Mouse (Mus musculus) heart, adult 2 months (tissue): ENCODE measurements at regions not wholly inside any gene's neighbourhood (a gene's known extent, or its start where the extent isn't known, plus 50 kb on each side); places are given as distances from the start of the nearest gene placed in this dataset.

Experiments
- DNase-seq, 2 experiments: peaks; one replicate each; pipeline ENCODE4 v3.0.0; 2021
- H3K27ac ChIP-seq: fragments of 200-600 bp; 2 replicates; pipeline ENCODE4 v1.8.1; 2022
- H3K27me3 ChIP-seq: fragments of 200-500 bp; 2 replicates; pipeline ENCODE4 v1.6.1; 2012; ENCODE audit warnings: mild to moderate bottlenecking, low read length, inconsistent platforms, mixed read lengths; ENCODE audit not compliant: control insufficient read depth, insufficient read depth
- H3K36me3 ChIP-seq: fragments of 200-500 bp; 2 replicates; pipeline ENCODE4 v1.6.1; 2012; ENCODE audit warnings: low read length, inconsistent platforms; ENCODE audit not compliant: control insufficient read depth, insufficient read depth
- H3K4me1 ChIP-seq: fragments of 200-500 bp; 2 replicates; pipeline ENCODE4 v1.6.1; 2011; ENCODE audit warnings: low read length; ENCODE audit not compliant: control insufficient read depth, insufficient read depth
- H3K4me3 ChIP-seq: fragments of 200-600 bp; 2 replicates; pipeline ENCODE4 v1.8.1; 2022
- H3K79me2 ChIP-seq: fragments of 200-500 bp; replicated peaks from 2 replicates; pipeline ENCODE4 v1.6.1; 2012; ENCODE audit warnings: mild to moderate bottlenecking, inconsistent platforms, low read length, moderate library complexity, mixed read lengths; ENCODE audit not compliant: control insufficient read depth, insufficient read depth
- H3K9ac ChIP-seq: fragments of 200-500 bp; 2 replicates; pipeline ENCODE4 v1.6.1; 2012; ENCODE audit warnings: low read depth, mild to moderate bottlenecking, control low read depth, inconsistent platforms, low read length, mixed read lengths
- CTCF ChIP-seq: fragments of 200-600 bp; IDR thresholded peaks from 2 replicates; pipeline ENCODE4 v1.8.1; 2022; ENCODE audit warnings: antibody characterized with exemption, mild to moderate bottlenecking, moderate library complexity
- EP300 ChIP-seq: fragments of 200-500 bp; IDR thresholded peaks from 2 replicates; pipeline ENCODE4 v1.6.1; 2011; ENCODE audit warnings: low read depth, low read length, control low read depth; ENCODE audit not compliant: insufficient read depth
- POLR2A ChIP-seq: fragments of 200-500 bp; IDR thresholded peaks from 2 replicates; pipeline ENCODE4 v1.6.1; 2011; ENCODE audit warnings: mild to moderate bottlenecking, low read depth, low read length, control low read depth; ENCODE audit not compliant: insufficient read depth
- WGBS: fragments of 180-500 bp; shearing (Covaris S2); methylation state at CpG from one replicate; pipeline ENCODE4 v1.1.7; 2018; 5-methylcytosine and 5-hydroxymethylcytosine counted together
- intact Hi-C: fragments of 180-260 bp; cut with DNase I; formaldehyde crosslinking; loops from one replicate; pipeline ENCODE4 v1.15.1; 2025

DNA sequence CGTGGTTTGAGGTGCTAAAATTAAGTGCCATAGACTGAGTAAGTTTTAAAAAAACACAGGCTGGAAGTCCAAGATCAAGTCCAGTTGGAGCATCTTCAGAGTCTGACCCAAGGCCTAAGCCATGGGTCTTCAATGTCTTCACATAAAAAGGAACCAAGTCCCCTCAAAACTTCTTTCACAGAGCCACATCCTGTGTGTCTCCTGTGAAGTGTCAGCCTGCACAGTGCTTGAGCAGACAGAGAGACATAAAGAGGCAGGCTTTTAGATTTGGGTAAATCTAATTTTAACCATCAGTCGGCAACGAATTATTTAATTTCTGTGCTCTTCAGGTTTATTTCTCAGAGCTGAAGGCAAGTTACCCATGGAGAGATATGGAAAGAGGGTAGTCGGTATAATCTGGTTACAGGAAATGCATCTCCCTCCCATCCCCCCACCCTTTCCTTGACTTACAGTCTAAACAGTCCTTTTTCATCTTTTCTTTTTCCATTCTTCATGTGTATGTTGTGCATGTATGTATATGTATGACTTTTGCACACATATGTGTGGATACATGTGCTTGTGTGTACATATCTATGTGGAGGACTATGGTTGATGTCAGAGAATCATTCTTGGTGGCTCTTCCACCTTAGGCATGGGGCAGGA lies 75.1 kb upstream of the Cxcr4 start:
- Histone ChIP-seq H3K4me3 (no peak overlapping the region), H3K79me2 (no peaks in the 10 kb centered on the region), H3K27me3 (no peaks in the 10 kb centered on the region), H3K36me3 (no peaks in the 10 kb centered on the region), H3K9ac (no peak overlapping the region), H3K27ac (no peak overlapping the region), H3K4me1 (no peaks in the 10 kb centered on the region)
- no peak for TF ChIP-seq POLR2A
- TF ChIP-seq EP300: no peak
- no peak for TF ChIP-seq CTCF
- intact Hi-C loops: no loop called here
- 73% methylated on average over 4 of the region's 4 CpGs for WGBS
- no peak for DNase-seq

DNA sequence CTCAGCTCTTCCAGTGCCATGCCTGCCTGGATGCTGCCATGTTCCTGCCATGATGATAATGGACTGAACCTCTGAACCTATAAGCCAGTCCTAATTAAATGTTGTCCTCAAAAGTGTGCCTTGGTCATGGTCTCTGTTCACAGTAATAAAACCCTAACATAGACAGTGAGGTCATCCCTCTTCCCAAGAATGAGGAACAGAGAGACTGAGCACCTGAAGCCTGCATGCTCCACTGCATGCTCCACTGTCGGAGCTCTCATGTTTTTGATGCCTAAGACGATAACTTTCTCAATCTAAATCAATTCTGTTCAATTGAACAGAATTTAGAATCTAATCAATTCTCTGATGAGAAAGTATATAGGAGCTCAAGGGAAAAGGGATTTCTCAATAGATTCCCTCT lies 71.1 kb upstream of the Cxcr4 start:
- Histone ChIP-seq H3K4me3 (no peak overlapping the region), H3K9ac (no peak overlapping the region), H3K4me1 (no peaks in the 10 kb centered on the region), H3K79me2 (no peaks in the 10 kb centered on the region), H3K27ac (no peak overlapping the region), H3K27me3 (no peaks in the 10 kb centered on the region), H3K36me3 (no peaks in the 10 kb centered on the region)
- no peak for DNase-seq
- WGBS: 90% methylated on average over 2 of the region's 2 CpGs
- intact Hi-C loops: no loop called here
- TF ChIP-seq EP300: no peak
- no peak for TF ChIP-seq CTCF
- no peak for TF ChIP-seq POLR2A

DNA sequence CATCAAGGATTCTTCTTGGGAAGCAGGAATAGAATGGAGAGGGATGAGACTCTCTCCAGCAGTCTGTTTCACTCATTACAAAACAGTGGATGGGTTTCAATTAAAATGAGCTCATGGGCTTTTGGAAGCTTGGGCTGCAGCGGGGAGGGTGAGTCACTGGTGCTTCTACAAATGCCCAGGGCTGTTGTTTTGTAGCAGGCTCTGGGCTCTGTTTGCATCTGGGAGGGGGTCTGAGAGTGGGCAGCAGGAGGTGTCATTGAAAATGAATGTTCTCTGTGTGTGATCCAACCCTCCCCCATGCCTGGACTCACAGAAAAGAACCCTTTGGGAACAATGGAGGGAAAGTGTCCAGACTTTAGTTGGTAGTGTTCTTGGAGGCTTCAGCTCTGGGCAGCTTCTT lies 67.8 kb upstream of the Cxcr4 start:
- no peak for TF ChIP-seq CTCF
- no peak for DNase-seq
- no peak overlapping the region for H3K9ac ChIP-seq
- 79% methylated on average over 1 of the region's 1 CpGs for WGBS
- intact Hi-C loops: no loop called here
- H3K79me2 ChIP-seq: no peaks in the 10 kb centered on the region
- no peak overlapping the region for H3K27ac ChIP-seq
- no peaks in the 10 kb centered on the region for H3K36me3 ChIP-seq
- H3K4me1 ChIP-seq: no peaks in the 10 kb centered on the region
- H3K27me3 ChIP-seq: no peaks in the 10 kb centered on the region
- no peak overlapping the region for H3K4me3 ChIP-seq

DNA sequence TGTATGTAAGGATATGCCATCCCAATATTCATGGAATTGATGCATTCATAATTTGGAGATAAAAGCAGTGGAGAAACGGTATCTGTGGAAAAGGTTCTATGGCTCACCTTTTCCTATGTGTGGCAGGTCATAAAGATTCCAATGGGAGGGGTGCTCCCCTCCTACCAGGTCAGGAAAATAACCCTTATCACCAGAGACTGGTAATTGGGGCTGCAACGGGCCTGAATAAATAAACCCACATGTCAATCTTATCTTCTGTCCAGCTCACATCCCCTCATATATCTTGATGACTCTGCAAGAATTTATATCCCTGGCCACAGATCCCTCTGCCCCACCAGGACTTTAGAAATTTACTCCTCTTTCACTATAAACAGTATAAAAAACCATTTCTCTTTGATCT lies 66.7 kb upstream of the Cxcr4 start:
- Histone ChIP-seq H3K36me3 (no peaks in the 10 kb centered on the region), H3K79me2 (no peaks in the 10 kb centered on the region), H3K9ac (no peak overlapping the region), H3K27ac (no peak overlapping the region), H3K4me1 (no peaks in the 10 kb centered on the region), H3K4me3 (no peak overlapping the region), H3K27me3 (no peaks in the 10 kb centered on the region)
- intact Hi-C loops: no loop called here
- WGBS: 31% methylated on average over 2 of the region's 2 CpGs
- no peak for DNase-seq
- no peak for TF ChIP-seq POLR2A
- no peak for TF ChIP-seq CTCF
- no peak for TF ChIP-seq EP300

DNA sequence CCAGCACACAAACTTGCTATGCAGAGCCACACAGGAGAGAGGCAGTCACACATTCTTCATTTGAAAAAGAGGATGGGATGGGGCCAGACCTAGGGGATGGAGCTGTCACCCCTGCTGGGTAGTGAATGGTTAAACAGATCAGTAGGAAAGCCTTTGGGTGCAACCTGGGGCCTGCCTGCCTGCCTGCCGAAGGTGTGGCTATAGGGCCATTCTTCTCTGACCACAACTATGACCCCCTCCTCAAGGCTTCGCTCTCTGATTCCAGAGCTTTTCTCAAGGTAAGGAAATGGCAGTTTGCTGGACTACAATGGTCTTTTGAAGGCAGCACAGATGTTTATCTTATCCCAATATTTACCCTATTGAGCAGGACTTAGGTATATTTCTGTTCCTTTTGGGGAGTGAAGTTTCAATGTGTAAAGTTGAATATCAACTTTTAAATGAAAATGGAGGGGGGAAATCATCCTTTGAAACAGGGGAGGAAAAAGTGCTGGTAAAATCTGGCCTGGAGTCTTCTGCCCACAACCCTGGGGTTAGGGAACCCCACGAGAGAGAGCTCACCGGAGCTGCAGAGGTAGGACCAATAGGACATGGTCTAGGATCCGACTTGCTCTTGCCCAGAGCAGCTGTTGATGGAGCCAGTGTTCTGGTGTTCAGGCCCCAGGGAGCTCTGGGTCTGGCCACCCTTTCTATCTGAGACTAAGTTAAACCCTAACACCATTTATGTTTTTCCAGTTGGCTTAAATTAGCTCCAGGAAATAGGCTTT lies 62.2 kb upstream of the Cxcr4 start:
- no peak overlapping the region for H3K4me3 ChIP-seq
- H3K27ac ChIP-seq: no peak overlapping the region
- H3K79me2 ChIP-seq: no peaks in the 10 kb centered on the region
- no peak for TF ChIP-seq EP300
- no peak for TF ChIP-seq POLR2A
- no peak for TF ChIP-seq CTCF
- intact Hi-C loops: no loop called here
- H3K9ac ChIP-seq: no peak overlapping the region
- no peak for DNase-seq
- peaks cover 2% of the 10 kb centered on the region for H3K4me1 ChIP-seq
- no peaks in the 10 kb centered on the region for H3K36me3 ChIP-seq
- no peaks in the 10 kb centered on the region for H3K27me3 ChIP-seq
- WGBS: 60% methylated on average over 5 of the region's 5 CpGs

DNA sequence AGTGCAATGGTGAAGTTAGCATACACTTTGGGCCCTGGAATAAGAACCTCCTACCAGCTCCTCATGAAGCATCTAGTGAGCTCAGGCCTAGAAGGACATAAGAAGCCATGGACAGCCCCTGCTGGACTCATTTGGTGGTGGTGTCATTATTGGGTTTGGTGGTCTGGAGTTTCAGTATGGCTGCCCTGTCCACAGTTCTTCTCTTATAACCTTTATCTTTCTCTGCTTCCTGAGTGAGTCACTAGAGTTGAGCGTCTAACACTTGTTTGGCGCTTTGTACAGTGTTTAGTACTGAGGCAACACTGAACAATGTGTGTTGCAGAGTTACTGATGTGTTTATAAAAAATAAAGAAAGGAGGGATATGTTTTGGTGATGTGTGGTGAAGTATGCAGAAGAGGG lies 58.5 kb upstream of the Cxcr4 start:
- TF ChIP-seq CTCF (no peak), EP300 (no peak), POLR2A (no peak)
- no peaks in the 10 kb centered on the region for H3K27me3 ChIP-seq
- H3K79me2 ChIP-seq: no peaks in the 10 kb centered on the region
- WGBS: 73% methylated on average over 2 of the region's 2 CpGs
- DNase-seq: no peak
- no peak overlapping the region for H3K4me3 ChIP-seq
- no peaks in the 10 kb centered on the region for H3K36me3 ChIP-seq
- intact Hi-C loops: no loop called here
- H3K9ac ChIP-seq: no peak overlapping the region
- no peak overlapping the region for H3K27ac ChIP-seq
- peaks cover 2% of the 10 kb centered on the region for H3K4me1 ChIP-seq
